Mouse (Mus musculus): Measurements from ENCODE around the gene Dnajb12.

The Dnajb12 gene

GRCm38 (mm10) chr10:59909357-59909847, 30.0 kb downstream of the Dnajb12 start:
- in situ Hi-C loops (cut with MboI; ENCODE audit: low pct_unique_long_range_greater_than_20kb in 1 of 2, low sequenced_read_pairs in 2 of 2, unreplicated experiment in 1 of 2): no loop called here

DNA sequence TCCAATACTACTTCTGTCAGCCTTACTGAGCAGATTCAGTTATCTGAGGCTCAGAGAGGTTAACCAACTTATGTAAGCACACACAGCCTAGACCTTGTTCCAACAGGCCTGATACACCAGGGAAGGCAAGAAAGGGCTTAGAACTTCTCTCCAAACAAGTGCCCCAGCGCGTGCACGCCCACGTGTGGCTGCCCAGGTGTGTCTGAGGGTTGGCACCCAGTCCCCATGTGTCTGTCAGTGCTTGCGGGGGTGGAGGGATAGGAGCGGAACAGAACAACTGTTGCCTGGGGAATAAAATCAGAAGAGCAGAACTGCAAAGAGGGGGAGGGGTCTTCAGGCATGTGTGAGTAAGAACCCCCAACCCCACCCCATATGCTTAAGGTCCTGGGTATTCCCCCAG, 31.7 kb downstream of the Dnajb12 start:
- in situ Hi-C loops (cut with MboI; ENCODE audit: low pct_unique_long_range_greater_than_20kb in 1 of 2, low sequenced_read_pairs in 2 of 2, unreplicated experiment in 1 of 2): no loop called here

DNA sequence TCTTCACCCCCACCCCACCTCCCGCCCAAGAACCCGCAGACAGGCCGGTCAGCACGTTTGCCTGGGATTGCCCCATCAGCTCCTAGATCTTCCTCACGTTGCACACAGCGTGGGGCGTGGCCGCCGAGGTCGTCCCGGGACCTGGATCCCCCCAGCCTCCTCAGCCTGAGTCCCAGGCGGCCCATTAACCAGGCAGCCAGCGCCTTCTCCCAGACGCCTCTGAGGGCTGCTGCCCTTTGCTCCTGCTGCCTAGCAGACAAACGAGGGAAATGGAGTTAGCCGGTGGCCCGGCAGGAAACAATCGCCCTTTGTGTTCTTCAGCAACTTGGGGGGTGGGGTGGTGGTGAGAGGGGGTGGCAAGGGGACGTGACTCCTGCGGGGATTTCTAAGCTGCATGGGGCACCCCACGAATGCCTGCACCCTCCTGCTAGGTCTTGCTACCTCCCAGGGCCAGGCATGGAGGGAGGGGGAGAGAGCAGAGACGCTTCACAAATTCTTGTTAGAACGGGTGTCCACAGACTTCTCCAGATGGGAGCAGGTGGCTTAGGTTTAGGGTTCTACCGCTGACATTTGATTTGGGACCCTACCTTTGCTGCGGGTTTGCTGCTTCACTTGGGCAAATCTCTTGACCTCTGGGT, 32.3 kb downstream of the Dnajb12 start:
- in situ Hi-C loops (cut with MboI; ENCODE audit: low pct_unique_long_range_greater_than_20kb in 1 of 2, low sequenced_read_pairs in 2 of 2, unreplicated experiment in 1 of 2): no loop called here

GRCm38 (mm10) chr10:59915196-59915962, 36.0 kb downstream of the Dnajb12 start:
- in situ Hi-C loops (cut with MboI; ENCODE audit: low pct_unique_long_range_greater_than_20kb in 1 of 2, low sequenced_read_pairs in 2 of 2, unreplicated experiment in 1 of 2): no loop called here

DNA sequence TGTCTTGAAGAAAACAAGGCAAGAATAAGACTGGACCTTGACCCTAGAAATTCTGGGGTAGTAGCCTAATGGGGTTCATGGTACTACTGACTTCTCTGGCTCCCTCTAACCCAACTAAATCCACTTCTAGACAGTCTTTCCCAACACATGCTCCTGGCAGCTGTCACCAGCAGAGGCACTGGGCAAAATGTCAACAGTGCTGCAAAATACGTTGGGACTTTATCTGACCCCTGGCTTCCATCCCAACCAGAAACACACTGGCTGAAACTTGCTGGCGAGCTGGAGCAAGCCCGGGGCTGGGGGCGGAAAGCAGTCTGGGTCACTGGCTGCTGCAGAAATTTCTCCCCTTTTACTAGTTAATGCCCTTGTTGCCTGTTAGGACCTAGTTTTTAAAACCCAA, 36.8 kb downstream of the Dnajb12 start:
- in situ Hi-C loops (cut with MboI; ENCODE audit: low pct_unique_long_range_greater_than_20kb in 1 of 2, low sequenced_read_pairs in 2 of 2, unreplicated experiment in 1 of 2): no loop called here

DNA sequence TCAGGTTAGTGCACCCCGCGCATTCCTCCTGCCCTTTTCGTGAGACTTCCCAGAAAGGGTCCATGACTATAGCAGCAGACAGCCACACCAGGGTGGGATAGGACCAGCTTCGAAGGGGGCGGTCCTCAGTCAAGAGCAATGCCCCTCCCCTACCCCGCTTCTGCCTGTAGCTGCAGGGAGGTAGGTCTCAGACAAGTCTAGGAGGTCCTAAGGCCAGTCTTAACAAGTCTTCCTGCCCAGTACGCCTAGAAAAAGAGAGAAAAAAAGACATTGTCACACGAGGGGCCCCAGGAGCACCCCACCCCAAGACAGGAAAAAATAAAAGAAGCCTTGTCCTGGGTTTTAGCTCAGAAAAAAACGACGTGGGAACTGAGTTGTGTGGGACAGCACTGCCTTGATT, 37.3 kb downstream of the Dnajb12 start:
- in situ Hi-C loops (cut with MboI; ENCODE audit: low pct_unique_long_range_greater_than_20kb in 1 of 2, low sequenced_read_pairs in 2 of 2, unreplicated experiment in 1 of 2): no loop called here

DNA sequence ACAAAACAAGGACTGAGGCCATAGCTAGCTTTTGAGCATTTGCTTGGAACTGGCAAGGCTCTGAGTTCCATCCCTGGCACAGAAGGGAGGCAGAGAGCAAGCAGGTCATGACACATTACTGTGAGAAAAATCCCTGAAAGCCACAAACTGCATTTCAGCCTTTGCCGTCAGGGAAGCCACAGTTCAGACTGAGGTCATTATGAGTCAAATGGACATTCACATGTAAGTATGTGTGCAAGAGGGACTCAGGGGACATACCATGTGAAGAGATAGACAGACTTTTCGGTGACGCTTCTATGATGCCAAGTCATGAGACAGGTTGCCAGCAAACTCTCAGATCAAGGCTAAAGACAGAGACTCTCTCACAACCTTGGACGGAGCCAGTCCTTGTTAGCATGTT, 38.8 kb downstream of the Dnajb12 start:
- in situ Hi-C loops (cut with MboI; ENCODE audit: low pct_unique_long_range_greater_than_20kb in 1 of 2, low sequenced_read_pairs in 2 of 2, unreplicated experiment in 1 of 2): no loop called here

DNA sequence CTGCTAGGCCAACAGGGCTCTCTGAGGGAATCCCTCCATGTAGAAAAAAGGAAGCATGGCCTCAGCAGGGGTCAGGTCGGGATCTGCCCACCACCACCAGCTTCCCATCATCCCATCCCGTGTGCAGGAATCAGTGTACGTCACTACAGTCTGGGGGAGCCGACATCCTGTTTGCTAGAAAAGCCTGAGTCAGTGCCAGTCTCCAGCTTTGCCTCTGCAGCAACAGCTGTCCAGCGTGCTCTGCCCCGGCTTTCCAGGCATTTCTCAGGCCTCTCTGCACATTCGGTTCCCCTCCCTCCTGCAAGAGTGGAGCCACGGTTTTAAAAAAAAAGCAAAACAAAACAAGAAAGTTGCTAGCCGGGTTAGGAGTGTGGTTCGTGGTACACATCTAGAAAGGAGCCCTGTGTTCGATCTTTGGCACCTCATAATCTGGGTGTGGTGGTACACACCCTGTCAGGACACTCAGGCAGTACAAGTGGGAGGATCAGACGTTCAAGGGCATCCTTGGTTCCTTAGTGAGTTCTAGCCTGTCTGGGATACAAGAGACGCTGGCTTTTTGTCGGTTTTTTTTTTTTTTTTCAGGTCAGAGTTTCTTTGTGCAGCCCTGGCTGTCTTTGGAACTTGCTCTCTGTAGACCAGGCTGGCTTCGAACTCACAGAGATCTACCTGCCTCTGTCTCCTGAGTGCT, 40.3 kb downstream of the Dnajb12 start:
- in situ Hi-C loops (cut with MboI; ENCODE audit: low pct_unique_long_range_greater_than_20kb in 1 of 2, low sequenced_read_pairs in 2 of 2, unreplicated experiment in 1 of 2): no loop called here

DNA sequence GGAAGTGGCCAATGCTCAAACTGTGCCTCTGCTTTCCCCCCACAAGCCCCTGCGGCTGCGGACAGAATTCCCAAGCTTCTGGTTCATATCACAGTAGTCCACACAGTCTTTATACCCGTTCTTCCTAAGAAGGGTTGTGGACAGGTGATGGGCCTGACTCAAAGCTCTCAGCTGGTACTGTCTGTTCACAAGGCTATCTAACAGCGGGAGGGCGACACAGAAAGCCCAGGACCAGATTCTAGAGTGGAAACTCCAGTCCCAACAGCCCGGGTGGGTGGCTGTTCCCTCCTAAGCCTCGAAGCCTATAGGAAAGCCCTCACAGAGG, 41.1 kb downstream of the Dnajb12 start:
- in situ Hi-C loops (cut with MboI; ENCODE audit: low pct_unique_long_range_greater_than_20kb in 1 of 2, low sequenced_read_pairs in 2 of 2, unreplicated experiment in 1 of 2): no loop called here

DNA sequence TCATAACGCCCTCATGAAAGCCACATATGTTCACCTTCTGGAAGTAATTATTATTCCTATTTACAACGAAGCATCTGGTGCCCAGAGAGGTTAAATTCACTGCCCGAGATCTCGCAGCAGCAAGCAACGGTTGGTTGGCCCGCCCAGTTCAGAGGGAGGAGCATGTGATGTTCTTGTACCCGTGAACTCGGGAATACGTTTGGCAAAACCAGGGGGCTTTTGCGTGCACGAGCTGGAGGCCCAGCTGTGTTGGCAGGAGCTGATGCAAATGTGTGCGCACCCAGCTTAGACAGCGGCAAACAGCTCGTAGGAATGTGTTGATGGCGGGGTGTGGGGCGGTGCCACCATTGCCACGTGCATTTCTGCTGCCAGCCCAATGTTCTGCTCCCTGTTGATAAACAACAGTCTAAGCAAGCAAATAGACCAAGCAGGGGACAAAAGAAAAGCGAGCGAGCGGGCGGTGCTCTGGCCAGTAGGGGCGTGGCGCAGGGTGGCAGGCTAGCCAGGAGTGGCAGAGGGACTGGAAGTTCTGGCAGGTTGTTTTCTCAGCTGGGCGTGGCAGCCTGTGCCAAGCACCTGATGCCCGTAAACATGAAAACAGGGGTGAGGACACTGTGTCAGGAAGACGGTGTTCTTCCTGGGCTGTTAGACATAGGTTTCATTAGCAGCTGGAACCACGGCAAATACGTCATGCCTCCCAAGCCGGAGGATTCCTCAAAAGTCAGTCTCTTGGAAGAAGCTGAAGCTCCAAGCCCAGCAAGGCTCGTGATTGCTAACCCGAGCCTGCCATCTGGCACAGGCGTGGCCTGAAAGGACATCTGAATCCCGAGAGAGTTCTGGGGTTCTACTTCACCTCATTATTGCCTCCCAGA, 41.7 kb downstream of the Dnajb12 start:
- in situ Hi-C loops (cut with MboI; ENCODE audit: low pct_unique_long_range_greater_than_20kb in 1 of 2, low sequenced_read_pairs in 2 of 2, unreplicated experiment in 1 of 2): no loop called here

- in situ Hi-C loops (cut with MboI; ENCODE audit: low pct_unique_long_range_greater_than_20kb in 1 of 2, low sequenced_read_pairs in 2 of 2, unreplicated experiment in 1 of 2): no loop called here
Observed at GRCm38 (mm10) chr10:59923493-59923892, 44.1 kb downstream of the Dnajb12 start.

- in situ Hi-C loops (cut with MboI; ENCODE audit: low pct_unique_long_range_greater_than_20kb in 1 of 2, low sequenced_read_pairs in 2 of 2, unreplicated experiment in 1 of 2): no loop called here
Observed at GRCm38 (mm10) chr10:59924305-59924704, 44.9 kb downstream of the Dnajb12 start.

- in situ Hi-C loops (cut with MboI; ENCODE audit: low pct_unique_long_range_greater_than_20kb in 1 of 2, low sequenced_read_pairs in 2 of 2, unreplicated experiment in 1 of 2): loop anchor here in 1 of 2 experiments (25.0 kb wide), 1 partner anchor 308 kb away; no protein-coding TSS in a partner anchor
Observed at GRCm38 (mm10) chr10:59929205-59929604, 49.8 kb downstream of the Dnajb12 start.

DNA sequence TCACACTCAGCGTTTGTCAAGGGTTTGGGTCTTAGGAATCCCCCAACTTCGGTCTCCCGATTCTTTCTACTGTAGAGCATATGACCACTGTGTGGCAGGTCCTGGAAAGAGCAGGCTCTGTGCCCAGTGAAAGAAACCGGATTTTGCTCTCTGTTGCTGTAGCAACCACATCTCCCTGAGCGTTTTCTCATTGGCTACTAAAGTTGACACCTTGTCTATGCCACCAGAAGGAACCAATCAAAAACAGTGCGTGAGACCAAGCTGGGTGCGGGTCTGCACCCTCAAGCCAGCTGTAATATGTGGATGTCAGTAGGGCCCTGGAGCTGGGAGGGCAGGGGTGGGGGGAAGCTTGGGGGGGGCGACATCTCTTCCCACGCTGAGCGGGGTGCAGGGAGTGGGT, 51.6 kb downstream of the Dnajb12 start:
- in situ Hi-C loops (cut with MboI; ENCODE audit: low pct_unique_long_range_greater_than_20kb in 1 of 2, low sequenced_read_pairs in 2 of 2, unreplicated experiment in 1 of 2): loop anchor here in 1 of 2 experiments (25.0 kb wide), 1 partner anchor 306 kb away; no protein-coding TSS in a partner anchor

GRCm38 (mm10) chr10:59932521-59932920, 53.2 kb downstream of the Dnajb12 start:
- in situ Hi-C loops (cut with MboI; ENCODE audit: low pct_unique_long_range_greater_than_20kb in 1 of 2, low sequenced_read_pairs in 2 of 2, unreplicated experiment in 1 of 2): loop anchor here in 1 of 2 experiments (25.0 kb wide), 1 partner anchor 305 kb away; no protein-coding TSS in a partner anchor

DNA sequence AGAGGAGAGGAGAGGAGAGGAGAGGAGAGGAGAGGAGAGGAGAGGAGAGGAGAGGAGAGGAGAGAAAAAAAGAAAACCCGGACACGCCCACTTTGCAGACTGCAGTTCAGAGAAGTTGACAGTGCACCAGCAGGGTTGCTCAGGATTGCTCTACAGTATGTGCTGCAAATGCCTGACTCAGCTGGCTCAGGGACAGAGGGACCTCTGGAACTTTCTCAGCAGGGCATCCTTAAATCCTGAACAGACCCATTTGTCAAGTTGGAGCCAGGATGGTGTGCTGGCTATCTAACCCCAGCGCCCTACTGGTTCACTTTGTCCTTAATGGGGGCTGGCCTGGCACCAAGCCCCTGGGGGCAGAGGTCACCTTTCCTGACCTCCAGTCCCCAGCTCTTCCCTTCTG, 54.7 kb downstream of the Dnajb12 start:
- in situ Hi-C loops (cut with MboI; ENCODE audit: low pct_unique_long_range_greater_than_20kb in 1 of 2, low sequenced_read_pairs in 2 of 2, unreplicated experiment in 1 of 2): loop anchor here in 1 of 2 experiments (25.0 kb wide), 1 partner anchor 303 kb away; no protein-coding TSS in a partner anchor

GRCm38 (mm10) chr10:59936058-59936856, 56.9 kb downstream of the Dnajb12 start:
- in situ Hi-C loops (cut with MboI; ENCODE audit: low pct_unique_long_range_greater_than_20kb in 1 of 2, low sequenced_read_pairs in 2 of 2, unreplicated experiment in 1 of 2): loop anchor here in 1 of 2 experiments (25.0 kb wide), 1 partner anchor 301 kb away; no protein-coding TSS in a partner anchor
